Mouse (Mus musculus) lung, postnatal 0 days (tissue): ENCODE results near the gene Asb16.

Experiments
- CTCF ChIP-seq: IDR thresholded peaks from 2 replicates; pipeline ENCODE4 v1.5.1; 2016; ENCODE audit warnings: antibody characterized with exemption, mild to moderate bottlenecking
- EP300 ChIP-seq: IDR thresholded peaks from 2 replicates; pipeline ENCODE4 v1.6.1; 2016; ENCODE audit warnings: antibody characterized with exemption, mild to moderate bottlenecking, control low read depth

- TF ChIP-seq CTCF (peak; percentile 40; the same call in 1 of the 2 replicates), EP300 (no peak)
Measured at GRCm38 (mm10) chr11:102246871-102247270, 21.7 kb upstream of the Asb16 start.
